Mouse (Mus musculus): ENCODE results near the gene Syna. TPM values are rescaled to one million over a fixed set of nuclear protein-coding genes. Genes with fewer than 3 reads are reported as not detected.

The Syna gene
- total RNA-seq, 2 experiments from 2014 or later: 3.1 to 5.1 TPM

GRCm38 (mm10) chr5:134531585-134531984, 28.4 kb downstream of the Syna start:
- peak; percentile 60 to 75 for DNase-seq (ENCODE audit: low spot score in 2 of 2)

GRCm38 (mm10) chr5:134530830-134531229, 29.1 kb downstream of the Syna start:
- DNase-seq (ENCODE audit: low spot score in 2 of 2): peak; percentile 95

GRCm38 (mm10) chr5:134528488-134528887, 31.5 kb downstream of the Syna start:
- DNase-seq (ENCODE audit: low spot score in 2 of 2): no peak

- no peak for DNase-seq (ENCODE audit: low spot score in 2 of 2)
Measured at GRCm38 (mm10) chr5:134525971-134526711, 33.8 kb downstream of the Syna start.

- no peak for DNase-seq (ENCODE audit: low spot score in 2 of 2)
Measured at GRCm38 (mm10) chr5:134523728-134524127, 36.2 kb downstream of the Syna start.

- DNase-seq (ENCODE audit: low spot score in 2 of 2): no peak
Measured at GRCm38 (mm10) chr5:134522524-134522923, 37.4 kb downstream of the Syna start.

GRCm38 (mm10) chr5:134521806-134522205, 38.2 kb downstream of the Syna start:
- DNase-seq (ENCODE audit: low spot score in 2 of 2): no peak

- DNase-seq (ENCODE audit: low spot score in 2 of 2): no peak
Measured at GRCm38 (mm10) chr5:134521131-134521530, 38.8 kb downstream of the Syna start.

GRCm38 (mm10) chr5:134520120-134520519, 39.9 kb downstream of the Syna start:
- no peak for DNase-seq (ENCODE audit: low spot score in 2 of 2)

GRCm38 (mm10) chr5:134519471-134519870, 40.5 kb downstream of the Syna start:
- DNase-seq (ENCODE audit: low spot score in 2 of 2): no peak

- peak; percentile 54 to 66 for DNase-seq (ENCODE audit: low spot score in 2 of 2)
Measured at GRCm38 (mm10) chr5:134512086-134512485, 47.9 kb downstream of the Syna start.

GRCm38 (mm10) chr5:134510266-134510665, 49.7 kb downstream of the Syna start:
- no peak for DNase-seq (ENCODE audit: low spot score in 2 of 2)

- no peak for DNase-seq (ENCODE audit: low spot score in 2 of 2)
Measured at GRCm38 (mm10) chr5:134508965-134509364, 51.0 kb downstream of the Syna start.

Small RNA genes within 50 kb of the gene (microRNA-seq; reads per million reads assigned to microRNA genes)
- gene Mir7228: 0 reads per million in 2 experiments

Other genes starting within 250 kb of the Syna start
- gene Gtf2i, start 245.4 kb downstream of the Syna start, total RNA-seq (2021): 100 to 1,000 TPM; 188 to 206 TPM
- 10 to 100 TPM; 35.6 to 46.3 TPM for gene Gtf2ird1, start 103.5 kb downstream of the Syna start, total RNA-seq (2021)
- gene Clip2, start 7.7 kb downstream of the Syna start, total RNA-seq (2021): 100 to 1,000 TPM; 124 to 133 TPM
- gene Rfc2, start 21.2 kb upstream of the Syna start, total RNA-seq (2021): 10 to 100 TPM; 63.0 to 65.2 TPM
- gene Lat2, start 54.9 kb upstream of the Syna start, total RNA-seq (2021): 1 to 10 TPM; 2.0 to 3.7 TPM
- 100 to 1,000 TPM; 285 to 302 TPM for gene Eif4h, start 79.3 kb upstream of the Syna start, total RNA-seq (2021)
- 10 to 100 TPM; 59.1 to 67.5 TPM for gene Limk1, start 128.4 kb upstream of the Syna start, total RNA-seq (2021)
- gene Eln, start 187.2 kb upstream of the Syna start, total RNA-seq (2021): 10 to 100 TPM; 94.0 to 99.5 TPM

All from layer of hippocampus, postnatal 10 days (tissue).